Mouse (Mus musculus) frontal cortex, postnatal 36 days (tissue): ENCODE results near the gene Klhl26.

Experiments used
- DNase-seq, 2 experiments: peaks; one replicate each; pipeline ENCODE4 v3.0.0; 2022; ENCODE audit warnings: low spot score in 2 of 2

Gene Klhl26

GRCm38 (mm10) chr8:70414310-70414946 lies 62.3 kb downstream of the Klhl26 start:
- DNase-seq = no peak

GRCm38 (mm10) chr8:70410281-70410680 lies 66.5 kb downstream of the Klhl26 start:
- no peak for DNase-seq

- peak; percentile 44 to 48 for DNase-seq
Observed at GRCm38 (mm10) chr8:70409455-70409871, 67.3 kb downstream of the Klhl26 start.

- DNase-seq = no peak
Observed at GRCm38 (mm10) chr8:70409019-70409418, 67.7 kb downstream of the Klhl26 start.

- DNase-seq = no peak
Observed at GRCm38 (mm10) chr8:70408301-70408700, 68.5 kb downstream of the Klhl26 start.

GRCm38 (mm10) chr8:70406427-70407069 lies 70.2 kb downstream of the Klhl26 start:
- DNase-seq = no peak

GRCm38 (mm10) chr8:70405189-70405588 lies 71.6 kb downstream of the Klhl26 start:
- no peak for DNase-seq

GRCm38 (mm10) chr8:70404212-70404611 lies 72.6 kb downstream of the Klhl26 start:
- DNase-seq = no peak
